Mouse (Mus musculus) kidney, embryonic 14.5 days (tissue): ENCODE measurements around the gene Ocln. TPM values are rescaled to one million over a fixed set of nuclear protein-coding genes. Genes with fewer than 3 reads are reported as not detected.
"Not testable (repeated sequence)": the region's sequence is repeated elsewhere in the genome, so short reads cannot be mapped to it uniquely, and the experiment has no call there.

Experiments used
- ATAC-seq: fragments of 200-750 bp; cut with Nextera tagmentation; 2 replicates; pipeline ENCODE4 v1.8.0; 2017; ENCODE audit warnings: moderate number of reproducible peaks, mild to moderate bottlenecking, moderate TSS enrichment, moderate library complexity; ENCODE audit not compliant: low FRiP score, low TSS enrichment
- H3K27ac ChIP-seq: fragments of 300-500 bp; sonication (generic); 2 replicates; pipeline ENCODE4 v1.5.1; 2014; ENCODE audit warnings: low read depth, mild to moderate bottlenecking, low read length, moderate library complexity, mixed read lengths
- H3K27me3 ChIP-seq: fragments of 300-500 bp; sonication (generic); 2 replicates; pipeline ENCODE4 v1.6.1; 2014; ENCODE audit warnings: mild to moderate bottlenecking, low read length; ENCODE audit not compliant: control insufficient read depth, insufficient read depth
- H3K36me3 ChIP-seq: fragments of 300-500 bp; sonication (generic); 2 replicates; pipeline ENCODE4 v1.6.1; 2014; ENCODE audit warnings: low read length, mixed read lengths; ENCODE audit not compliant: control insufficient read depth, insufficient read depth
- H3K4me1 ChIP-seq: fragments of 300-500 bp; sonication (generic); 2 replicates; pipeline ENCODE4 v1.6.1; 2014; ENCODE audit warnings: low read length, mixed read lengths; ENCODE audit not compliant: control insufficient read depth, insufficient read depth
- H3K4me2 ChIP-seq: fragments of 300-500 bp; sonication (generic); replicated peaks from 2 replicates; pipeline ENCODE4 v1.6.1; 2014; ENCODE audit warnings: low read depth, mild to moderate bottlenecking, low read length
- H3K4me3 ChIP-seq: fragments of 300-500 bp; sonication (generic); 2 replicates; pipeline ENCODE4 v1.5.1; 2014; ENCODE audit warnings: mild to moderate bottlenecking, low read length
- H3K9ac ChIP-seq: fragments of 300-500 bp; sonication (generic); 2 replicates; pipeline ENCODE4 v1.6.1; 2014; ENCODE audit warnings: low read depth, mild to moderate bottlenecking, low read length, moderate library complexity
- H3K9me3 ChIP-seq: fragments of 300-500 bp; sonication (generic); 2 replicates; pipeline ENCODE4 v1.6.1; 2016; ENCODE audit warnings: low read length; ENCODE audit not compliant: control insufficient read depth
- WGBS: fragments of 180-500 bp; shearing (Covaris S2); extraction: QIAGEN DNeasy Blood & Tissue Kit; methylation state at CpG from one replicate; pipeline ENCODE4 v1.1.7; 2014; 5-methylcytosine and 5-hydroxymethylcytosine counted together
- polyA plus RNA-seq: library from polyadenylated mRNA; unstranded; fragments of >200 nt; fragmentation: Nextera tagmentation; extraction: Ambion mirVana; gene quantifications from 2 replicates; pipeline ENCODE4 v1.2.1, GENCODE M21; 2014

Ocln gene
- polyA plus RNA-seq, 1 experiment from 2014 or later, result 32.7 TPM

DNA sequence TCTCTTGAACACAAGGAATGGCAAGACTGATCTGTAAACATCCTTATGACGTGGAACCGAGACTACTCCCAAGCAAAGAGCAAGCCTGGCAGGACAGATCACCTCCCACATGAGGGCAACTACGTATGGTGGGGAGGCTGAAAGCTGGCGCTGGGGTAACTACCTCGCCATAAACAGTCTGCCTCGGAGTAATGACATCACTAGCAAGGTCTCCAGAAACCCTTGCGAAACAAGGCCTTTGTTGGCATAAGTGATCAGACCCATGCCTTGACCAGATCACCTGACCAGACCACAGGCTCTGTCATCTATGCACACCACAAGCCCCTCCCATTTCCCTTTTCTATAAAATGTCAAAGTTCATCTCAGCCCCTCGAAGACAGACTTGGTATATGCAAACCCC lies 59.2 kb downstream of the Ocln start:
- Histone ChIP-seq H3K9me3 (no peaks in the 10 kb centered on the region), H3K36me3 (peaks cover 12% of the 10 kb centered on the region), H3K27me3 (no peaks in the 10 kb centered on the region), H3K4me1 (no peaks in the 10 kb centered on the region; the same call in 1 of the 2 replicates), H3K4me2 (no peak overlapping the region), H3K9ac (no peak overlapping the region), H3K27ac (no peak overlapping the region), H3K4me3 (no peak overlapping the region)
- no peak for ATAC-seq
- WGBS, result 70% methylated on average over 8 of the region's 8 CpGs

DNA sequence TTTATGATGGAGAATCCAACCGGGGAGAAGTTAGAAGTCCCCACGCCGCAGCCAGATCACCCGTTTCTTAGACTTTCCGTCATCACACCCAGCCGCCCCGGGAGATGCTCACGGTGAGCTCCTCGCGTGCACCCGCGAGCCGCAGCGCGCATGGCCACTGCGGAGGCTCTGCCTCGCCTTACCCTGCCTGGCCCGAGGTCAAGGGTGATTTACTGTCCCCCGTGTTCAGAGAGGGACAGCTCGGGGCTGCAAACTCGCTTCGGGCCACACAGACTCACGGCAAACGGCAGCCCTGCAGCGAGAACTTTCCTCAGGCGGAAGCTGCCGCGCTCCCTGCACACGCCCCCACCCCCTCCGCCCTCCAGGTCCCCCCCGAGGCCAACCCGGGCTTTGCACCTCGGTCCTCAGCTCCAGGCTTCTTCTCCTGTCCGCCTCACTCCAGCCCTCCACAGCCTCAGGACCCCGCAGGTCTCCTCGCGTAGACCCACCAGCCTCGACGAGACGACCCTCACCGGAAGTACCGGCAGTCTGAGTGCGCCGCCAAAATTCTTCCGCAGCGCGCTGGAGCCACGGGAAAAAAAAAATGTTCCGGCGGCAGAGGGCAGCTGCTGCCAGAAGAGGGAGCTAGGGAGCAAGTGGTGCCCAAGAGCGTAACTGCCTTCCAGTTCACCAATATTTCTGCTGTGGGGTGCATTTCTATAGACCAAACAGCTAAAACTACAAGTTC lies 60.3 kb downstream of the Ocln start, which contains the start of gene Gtf2h2:
Gene Gtf2h2 (minus strand): TSS at position 519 of the 727 bp plus-strand sequence.
- H3K4me1 ChIP-seq, result no peaks in the 10 kb centered on the region; the same call in 1 of the 2 replicates
- H3K27ac ChIP-seq, result peak within 1 kb of the TSS; percentile 86
- H3K27me3 ChIP-seq, result no peaks in the 10 kb centered on the region
- peak within 1 kb of the TSS; percentile 94 for H3K4me3 ChIP-seq
- H3K4me2 ChIP-seq, result peak within 1 kb of the TSS; percentile 70
- ATAC-seq, result peak; percentile 84
- H3K9me3 ChIP-seq, result no peaks in the 10 kb centered on the region
- under 1% methylated on average over 51 of the region's 51 CpGs for WGBS
- peak within 1 kb of the TSS; percentile 94 for H3K9ac ChIP-seq
- H3K36me3 ChIP-seq, result peaks cover 22% of the 10 kb centered on the region

DNA sequence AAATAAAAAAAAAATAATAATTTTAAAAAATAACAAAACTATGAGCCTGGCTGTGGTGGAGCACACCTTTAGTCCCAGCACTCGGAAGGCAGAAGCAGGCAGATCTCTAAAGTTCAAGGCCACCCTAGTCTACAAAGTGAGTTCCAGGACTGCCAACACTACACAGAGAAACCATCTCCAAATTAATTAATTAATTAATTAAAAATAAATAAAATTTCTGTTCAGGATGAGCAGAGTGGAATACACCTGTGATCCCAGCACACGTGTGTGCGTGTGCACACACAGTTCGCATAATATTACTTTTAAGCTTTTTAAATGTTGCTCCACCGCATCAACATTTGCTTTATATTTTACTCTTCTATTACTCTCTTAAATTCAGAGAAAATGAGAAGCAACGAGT lies 60.9 kb downstream of the Ocln start:
- H3K27ac ChIP-seq, result no peak overlapping the region
- peaks cover 28% of the 10 kb centered on the region for H3K36me3 ChIP-seq
- peak overlapping the region; percentile 70 for H3K4me2 ChIP-seq
- peak overlapping the region; percentile 94 for H3K9ac ChIP-seq
- peak overlapping the region; percentile 94 for H3K4me3 ChIP-seq
- H3K27me3 ChIP-seq, result no peaks in the 10 kb centered on the region
- H3K9me3 ChIP-seq, result no peaks in the 10 kb centered on the region
- no peaks in the 10 kb centered on the region; the same call in 1 of the 2 replicates for H3K4me1 ChIP-seq
- no peak for ATAC-seq
- 16% methylated on average over 6 of the region's 6 CpGs for WGBS

DNA sequence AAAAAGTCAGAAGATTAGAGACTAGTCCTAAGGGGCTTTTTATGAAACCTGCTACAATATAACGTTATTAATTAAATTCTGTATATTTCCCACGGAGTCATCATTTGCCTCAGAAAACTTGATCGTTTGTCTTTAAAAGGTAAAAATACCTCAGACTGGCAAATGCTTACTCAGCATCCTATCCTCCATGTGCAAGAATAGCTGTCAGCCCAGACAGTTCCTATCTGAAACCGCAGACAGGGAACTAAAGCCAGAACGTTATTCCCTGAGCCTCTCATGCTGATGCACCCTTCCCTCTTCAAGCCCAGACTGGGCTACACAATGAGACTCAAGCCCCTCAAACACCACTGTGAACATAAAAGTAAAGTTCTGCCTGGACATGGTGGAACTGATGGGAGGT lies 62.1 kb downstream of the Ocln start:
- Histone ChIP-seq H3K9me3 (no peaks in the 10 kb centered on the region), H3K4me1 (no peaks in the 10 kb centered on the region; the same call in 1 of the 2 replicates), H3K27me3 (no peaks in the 10 kb centered on the region), H3K4me2 (no peak overlapping the region), H3K4me3 (no peak overlapping the region), H3K9ac (no peak overlapping the region), H3K27ac (no peak overlapping the region), H3K36me3 (peaks cover 36% of the 10 kb centered on the region)
- no peak for ATAC-seq
- 94% methylated on average over 5 of the region's 5 CpGs for WGBS

DNA sequence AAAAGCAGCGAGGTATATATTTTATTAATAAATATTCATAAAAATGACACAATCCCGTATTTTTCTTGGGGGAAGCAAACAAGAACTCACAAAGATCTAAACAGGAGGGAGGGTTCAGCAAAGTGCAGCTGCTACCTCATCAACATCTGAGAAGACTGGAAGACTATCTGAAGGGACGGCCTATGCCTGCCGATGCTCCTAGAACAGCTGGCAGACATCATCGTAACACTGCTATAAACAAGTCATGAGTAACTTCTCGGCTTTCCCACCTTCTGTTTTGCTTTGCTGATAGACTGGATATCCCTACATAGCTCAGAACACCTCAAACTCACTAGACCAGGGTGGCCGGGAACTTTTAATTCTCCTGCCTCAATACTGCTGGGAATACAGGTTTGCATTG lies 68.9 kb downstream of the Ocln start:
- no peaks in the 10 kb centered on the region for H3K27me3 ChIP-seq
- no peak overlapping the region for H3K27ac ChIP-seq
- peak; percentile 66 for ATAC-seq
- WGBS, result 48% methylated on average over 7 of the region's 7 CpGs
- no peaks in the 10 kb centered on the region for H3K4me1 ChIP-seq
- no peaks in the 10 kb centered on the region for H3K9me3 ChIP-seq
- H3K4me2 ChIP-seq, result no peak overlapping the region
- H3K9ac ChIP-seq, result no peak overlapping the region
- peaks cover 70% of the 10 kb centered on the region for H3K36me3 ChIP-seq
- H3K4me3 ChIP-seq, result no peak overlapping the region

DNA sequence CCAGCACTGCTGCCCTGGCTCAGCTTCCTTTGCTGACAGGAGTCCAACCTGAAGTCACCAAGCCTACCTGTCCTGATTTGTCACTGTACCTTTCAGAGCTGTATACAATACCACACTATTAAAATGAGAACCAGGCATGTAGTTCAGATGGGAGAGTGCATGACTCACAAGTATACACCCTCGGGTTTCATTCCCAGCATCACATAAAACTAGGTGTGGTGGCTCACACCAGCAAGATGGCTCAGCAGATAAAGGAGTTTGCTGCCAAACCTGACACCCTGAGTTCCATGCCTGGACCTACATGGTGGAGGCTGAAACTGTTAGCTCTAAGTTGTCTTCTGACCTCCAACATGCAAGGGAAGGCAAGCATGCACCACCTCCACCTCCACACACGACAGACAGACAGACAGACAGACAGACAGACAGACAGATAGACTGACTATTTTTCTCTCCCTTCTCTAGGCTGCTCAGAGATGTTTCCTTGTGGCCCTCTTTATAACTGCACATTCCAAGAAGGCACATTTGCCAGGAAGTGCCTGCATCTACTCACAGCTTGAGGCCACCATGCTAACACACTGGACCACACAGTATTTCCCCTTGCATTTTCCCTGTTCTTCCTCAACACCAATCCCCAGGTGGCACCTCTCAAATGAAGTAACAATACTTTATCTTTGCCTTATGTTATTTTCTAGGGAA lies 88.8 kb downstream of the Ocln start:
- 74% methylated on average over 2 of the region's 2 CpGs for WGBS
- Histone ChIP-seq H3K4me1 (no peaks in the 10 kb centered on the region), H3K27ac (no peak overlapping the region), H3K9me3 (no peaks in the 10 kb centered on the region), H3K4me2 (no peak overlapping the region), H3K4me3 (no peak overlapping the region), H3K36me3 (peaks cover 38% of the 10 kb centered on the region), H3K9ac (no peak overlapping the region), H3K27me3 (no peaks in the 10 kb centered on the region)
- no peak for ATAC-seq

DNA sequence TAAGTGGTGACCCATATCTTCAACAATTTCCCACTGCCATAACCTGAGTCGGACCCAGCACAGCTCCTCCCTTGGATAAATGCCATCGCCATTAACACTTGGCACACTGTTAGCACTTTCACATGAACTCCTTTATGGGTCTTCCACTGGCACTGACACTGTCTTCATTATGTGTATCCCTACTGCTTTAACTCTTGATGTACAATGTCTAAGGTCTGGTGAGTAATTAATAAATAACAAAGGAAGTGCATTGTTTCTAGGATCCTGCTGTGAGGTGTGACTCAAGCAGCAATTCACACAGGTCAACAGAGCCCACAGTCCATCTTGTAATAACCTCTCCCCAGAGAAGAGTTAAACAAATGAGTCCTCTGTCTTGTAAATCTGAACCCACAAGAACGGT lies 91.2 kb downstream of the Ocln start:
- Histone ChIP-seq H3K4me1 (no peaks in the 10 kb centered on the region), H3K4me2 (no peak overlapping the region), H3K27ac (no peak overlapping the region), H3K27me3 (no peaks in the 10 kb centered on the region), H3K36me3 (peaks cover 17% of the 10 kb centered on the region), H3K9ac (no peak overlapping the region), H3K4me3 (no peak overlapping the region), H3K9me3 (no peaks in the 10 kb centered on the region)
- ATAC-seq, result no peak
- WGBS, result 84% methylated on average over 3 of the region's 3 CpGs

DNA sequence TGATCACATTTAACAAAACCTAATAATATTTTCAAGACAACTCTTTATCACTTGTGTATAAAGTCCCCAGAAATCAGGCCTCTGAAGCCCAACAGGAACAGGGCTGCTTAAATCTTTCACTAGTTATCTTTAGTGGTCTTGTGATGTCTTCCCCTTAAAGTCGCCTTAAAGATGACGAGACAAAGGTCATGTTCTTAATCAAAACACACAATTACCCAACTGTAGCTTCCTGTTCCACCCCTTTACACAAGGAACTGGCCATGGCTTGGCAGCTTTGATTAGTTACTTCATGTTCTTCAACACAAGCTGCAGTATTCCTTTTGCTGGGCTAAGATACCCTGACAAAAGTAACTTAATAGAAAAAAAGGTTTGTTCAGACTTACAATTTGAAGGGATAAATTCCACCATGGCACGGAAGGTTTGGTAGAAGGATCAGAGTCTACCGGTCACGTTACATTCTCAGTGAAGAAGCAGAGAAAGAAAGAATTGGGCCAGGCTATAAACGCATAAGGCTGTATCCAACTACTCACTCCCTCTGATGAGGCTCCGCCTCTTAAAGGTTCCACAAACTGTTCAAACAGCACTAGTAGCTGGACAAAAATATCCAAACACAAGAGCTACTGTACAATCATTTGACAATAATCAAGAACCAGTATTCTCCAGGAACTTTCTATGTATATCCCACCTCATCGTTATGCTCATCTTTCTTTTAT lies 99.9 kb downstream of the Ocln start, which contains the start of gene Naip1:
Gene Naip1 (minus strand): TSS at position 455 of the 713 bp plus-strand sequence.
- not testable (repeated sequence) for H3K36me3 ChIP-seq, H3K4me3 ChIP-seq, H3K4me1 ChIP-seq, H3K4me2 ChIP-seq, H3K9ac ChIP-seq, H3K27ac ChIP-seq, H3K9me3 ChIP-seq, H3K27me3 ChIP-seq, ATAC-seq
- WGBS, result 75% methylated on average over 8 of the region's 8 CpGs
